Mouse (Mus musculus): Measurements from ENCODE around the gene Efna5. TPM values are rescaled to one million over a fixed set of nuclear protein-coding genes. Genes with fewer than 3 reads are reported as not detected.

Gene Efna5
- total RNA-seq, 2 experiments from 2014 or later: 13.3 to 13.5 TPM

GRCm38 (mm10) chr17:62857275-62857674 is 23.8 kb downstream of the Efna5 start:
- no peak for DNase-seq (ENCODE audit: low spot score in 2 of 2)

GRCm38 (mm10) chr17:62853741-62854140 is 27.4 kb downstream of the Efna5 start:
- no peak for DNase-seq (ENCODE audit: low spot score in 2 of 2)

- no peak for DNase-seq (ENCODE audit: low spot score in 2 of 2)
Measured at GRCm38 (mm10) chr17:62852822-62853608, 28.1 kb downstream of the Efna5 start.

- DNase-seq (ENCODE audit: low spot score in 2 of 2): no peak
Measured at GRCm38 (mm10) chr17:62851268-62851667, 29.8 kb downstream of the Efna5 start.

GRCm38 (mm10) chr17:62850603-62851002 is 30.5 kb downstream of the Efna5 start:
- DNase-seq (ENCODE audit: low spot score in 2 of 2): no peak

- no peak for DNase-seq (ENCODE audit: low spot score in 2 of 2)
Measured at GRCm38 (mm10) chr17:62849676-62850075, 31.4 kb downstream of the Efna5 start.

- no peak for DNase-seq (ENCODE audit: low spot score in 2 of 2)
Measured at GRCm38 (mm10) chr17:62845656-62846055, 35.5 kb downstream of the Efna5 start.

GRCm38 (mm10) chr17:62844329-62844728 is 36.8 kb downstream of the Efna5 start:
- DNase-seq (ENCODE audit: low spot score in 2 of 2): no peak

GRCm38 (mm10) chr17:62837336-62837735 is 43.8 kb downstream of the Efna5 start:
- no peak for DNase-seq (ENCODE audit: low spot score in 2 of 2)

GRCm38 (mm10) chr17:62836598-62837106 is 44.5 kb downstream of the Efna5 start:
- DNase-seq (ENCODE audit: low spot score in 2 of 2): no peak

- DNase-seq (ENCODE audit: low spot score in 2 of 2): no peak
Measured at GRCm38 (mm10) chr17:62832550-62833127, 48.5 kb downstream of the Efna5 start.

- DNase-seq (ENCODE audit: low spot score in 2 of 2): no peak
Measured at GRCm38 (mm10) chr17:62827549-62827948, 53.6 kb downstream of the Efna5 start.

GRCm38 (mm10) chr17:62821219-62821618 is 59.9 kb downstream of the Efna5 start:
- no peak for DNase-seq (ENCODE audit: low spot score in 2 of 2)

- no peak for DNase-seq (ENCODE audit: low spot score in 2 of 2)
Measured at GRCm38 (mm10) chr17:62819931-62820330, 61.2 kb downstream of the Efna5 start.

GRCm38 (mm10) chr17:62818821-62819220 is 62.3 kb downstream of the Efna5 start:
- DNase-seq (ENCODE audit: low spot score in 2 of 2): no peak

- no peak for DNase-seq (ENCODE audit: low spot score in 2 of 2)
Measured at GRCm38 (mm10) chr17:62818337-62818736, 62.8 kb downstream of the Efna5 start.

- DNase-seq (ENCODE audit: low spot score in 2 of 2): no peak
Measured at GRCm38 (mm10) chr17:62816879-62817278, 64.2 kb downstream of the Efna5 start.

- no peak for DNase-seq (ENCODE audit: low spot score in 2 of 2)
Measured at GRCm38 (mm10) chr17:62813461-62813860, 67.7 kb downstream of the Efna5 start.

- DNase-seq (ENCODE audit: low spot score in 2 of 2): no peak
Measured at GRCm38 (mm10) chr17:62807891-62808290, 73.2 kb downstream of the Efna5 start.

GRCm38 (mm10) chr17:62806646-62807045 is 74.5 kb downstream of the Efna5 start:
- no peak for DNase-seq (ENCODE audit: low spot score in 2 of 2)

GRCm38 (mm10) chr17:62802748-62803147 is 78.4 kb downstream of the Efna5 start:
- no peak for DNase-seq (ENCODE audit: low spot score in 2 of 2)

- DNase-seq (ENCODE audit: low spot score in 2 of 2): no peak
Measured at GRCm38 (mm10) chr17:62797272-62797671, 83.8 kb downstream of the Efna5 start.
